Mouse (Mus musculus) liver, postnatal 0 days (tissue): Measurements from ENCODE around the gene 1810010H24Rik.

ENCODE experiments used
- CTCF ChIP-seq: sonication (generic); IDR thresholded peaks from 2 replicates; pipeline ENCODE4 v1.5.1; 2016; ENCODE audit warnings: antibody characterized with exemption, low read depth
- EP300 ChIP-seq: IDR thresholded peaks from 2 replicates; pipeline ENCODE4 v1.6.1; 2016; ENCODE audit warnings: antibody characterized with exemption, low read depth, mild to moderate bottlenecking

- TF ChIP-seq CTCF (no peak), EP300 (no peak)
Observed at GRCm38 (mm10) chr11:106999949-107000513, 25.4 kb upstream of the 1810010H24Rik start.
